Mouse (Mus musculus): Measurements from ENCODE around the gene Bdh1. TPM values are rescaled to one million over a fixed set of nuclear protein-coding genes. Genes with fewer than 3 reads are reported as not detected.
"Not testable (repeated sequence)": the region's sequence is repeated elsewhere in the genome, so short reads cannot be mapped to it uniquely, and the experiment has no call there.

The Bdh1 gene
- total RNA-seq, 4 experiments from 2014 or later: 71.2 to 114 (median 102) TPM

- no peak for DNase-seq (ENCODE audit: low spot score in 2 of 2)
These were observed 40.1 kb downstream of the Bdh1 start for GRCm38 (mm10) chr16:31462113-31462687.

DNA sequence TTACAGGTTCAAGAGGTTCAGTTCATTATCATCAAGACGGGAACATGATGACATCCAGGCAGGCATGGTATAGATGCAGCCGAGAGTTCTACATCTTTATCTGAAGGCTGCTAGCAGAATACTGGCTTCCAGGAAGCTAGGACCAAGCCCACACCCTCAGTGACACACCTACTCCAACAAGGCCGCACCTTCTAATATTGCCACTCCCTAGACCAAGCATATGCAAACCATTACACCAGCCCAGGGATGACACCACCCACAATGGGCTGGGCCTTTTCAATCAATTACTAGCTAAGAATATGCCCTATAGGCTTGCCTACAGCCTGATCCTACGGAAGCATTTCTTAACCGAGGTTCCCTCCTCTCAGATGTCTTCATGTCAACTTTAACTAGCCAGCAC, 42.9 kb downstream of the Bdh1 start:
- no peak for DNase-seq (ENCODE audit: low spot score in 2 of 2)

DNA sequence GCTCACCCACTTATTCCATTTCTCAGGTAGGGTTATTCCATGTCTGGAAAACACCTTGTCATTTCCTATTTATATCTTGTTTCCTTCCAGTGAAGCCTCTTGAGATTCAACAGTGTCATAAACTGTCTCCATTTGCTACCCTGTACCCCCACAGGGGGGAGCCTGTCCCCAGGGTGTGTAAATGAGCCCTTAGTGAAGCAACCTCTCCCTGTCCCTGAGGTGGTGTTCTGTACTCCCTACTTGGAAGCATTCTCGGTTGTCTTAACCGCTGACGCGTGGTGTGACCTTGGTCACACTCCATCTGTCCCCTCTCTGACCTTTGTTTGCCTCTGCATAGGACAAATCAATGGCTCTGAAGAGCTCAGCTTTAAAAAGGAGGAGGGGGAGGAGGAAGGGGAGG, 43.5 kb downstream of the Bdh1 start:
- DNase-seq (ENCODE audit: low spot score in 2 of 2): peak in 1 of 2 experiments; percentile 69

DNA sequence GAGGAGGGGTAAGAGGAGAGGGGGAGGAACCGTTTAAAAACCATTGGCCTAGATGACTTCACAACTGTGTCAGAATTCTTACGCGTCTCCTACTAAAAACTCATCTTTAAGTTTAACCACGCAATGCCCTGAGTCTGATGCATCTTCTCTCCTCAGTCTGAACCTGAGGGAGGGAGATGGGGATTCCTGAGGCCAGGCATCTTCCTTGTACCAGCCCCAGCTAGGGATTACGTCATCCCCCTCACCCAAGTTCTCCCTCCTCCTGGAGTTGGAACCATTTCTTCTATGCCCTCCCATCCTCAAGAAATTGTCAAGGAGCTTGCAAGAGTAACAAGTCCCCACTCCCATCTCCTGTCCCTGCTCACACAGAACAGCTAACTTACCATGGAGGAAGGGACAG, 44.0 kb downstream of the Bdh1 start:
- no peak for DNase-seq (ENCODE audit: low spot score in 2 of 2)

DNA sequence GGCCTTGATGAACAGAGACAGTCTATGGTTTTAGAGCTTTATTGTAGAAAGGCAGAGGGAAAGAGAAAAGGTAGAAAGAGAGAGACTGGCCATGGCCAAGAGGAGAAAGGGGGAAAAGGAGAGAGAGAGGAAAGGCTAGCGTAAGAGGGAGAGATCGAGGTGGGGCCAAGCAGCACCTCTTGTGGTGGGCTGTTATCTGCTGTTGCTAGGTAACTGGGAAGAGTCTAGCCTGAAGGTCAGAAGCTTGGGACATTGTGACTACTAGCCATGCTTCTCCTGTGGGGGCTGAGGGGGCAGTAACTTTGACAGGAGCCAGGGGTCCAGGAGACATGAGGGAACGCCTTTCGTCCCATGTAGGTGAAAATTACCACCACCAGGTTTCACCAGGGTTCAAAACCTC, 48.7 kb downstream of the Bdh1 start:
- DNase-seq (ENCODE audit: low spot score in 2 of 2): not testable (repeated sequence)

DNA sequence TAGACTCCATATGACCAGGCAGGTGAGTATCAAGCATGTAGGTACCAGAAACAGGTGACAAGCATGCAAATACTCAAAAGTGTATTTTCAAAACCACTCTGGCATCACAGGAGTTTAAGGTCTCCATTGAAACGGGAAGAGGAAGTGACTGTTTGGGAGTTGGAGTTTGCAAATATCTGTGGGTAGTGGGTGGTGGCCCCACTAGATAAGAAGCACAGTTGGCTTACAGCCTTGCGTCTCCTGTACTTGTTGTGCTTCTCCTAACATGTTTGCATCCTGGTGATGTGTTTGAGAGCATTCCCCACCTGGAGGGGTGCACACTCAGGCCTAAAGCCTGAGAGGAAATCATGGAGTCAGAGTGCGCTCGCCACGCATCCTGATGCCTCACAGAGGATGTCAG, 49.9 kb downstream of the Bdh1 start:
- no peak for DNase-seq (ENCODE audit: low spot score in 2 of 2)

DNA sequence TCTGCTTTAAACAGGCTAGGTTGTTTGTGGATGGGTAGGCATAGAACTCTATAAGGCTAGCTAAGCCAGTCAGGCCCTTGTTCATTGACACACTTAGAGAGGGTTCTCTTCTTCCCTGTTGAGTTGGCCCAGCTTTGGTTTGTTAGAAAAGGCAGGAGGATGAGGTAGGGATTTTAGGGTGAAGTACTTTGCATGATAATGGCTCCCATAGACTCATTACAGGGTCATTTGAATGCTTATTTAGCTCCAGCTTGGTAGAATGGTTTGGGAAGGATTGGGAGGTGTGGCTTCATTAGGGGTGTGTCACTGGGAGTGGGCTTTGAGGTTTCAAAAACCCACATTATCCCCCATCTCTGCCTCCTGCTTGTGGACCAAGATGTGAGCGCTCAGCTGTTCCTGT, 51.1 kb downstream of the Bdh1 start:
- no peak for DNase-seq (ENCODE audit: low spot score in 2 of 2)

- no peak for DNase-seq (ENCODE audit: low spot score in 2 of 2)
These were observed 53.3 kb downstream of the Bdh1 start for GRCm38 (mm10) chr16:31475123-31475968.

- no peak for DNase-seq (ENCODE audit: low spot score in 2 of 2)
These were observed 55.0 kb downstream of the Bdh1 start for GRCm38 (mm10) chr16:31476872-31477603.

DNA sequence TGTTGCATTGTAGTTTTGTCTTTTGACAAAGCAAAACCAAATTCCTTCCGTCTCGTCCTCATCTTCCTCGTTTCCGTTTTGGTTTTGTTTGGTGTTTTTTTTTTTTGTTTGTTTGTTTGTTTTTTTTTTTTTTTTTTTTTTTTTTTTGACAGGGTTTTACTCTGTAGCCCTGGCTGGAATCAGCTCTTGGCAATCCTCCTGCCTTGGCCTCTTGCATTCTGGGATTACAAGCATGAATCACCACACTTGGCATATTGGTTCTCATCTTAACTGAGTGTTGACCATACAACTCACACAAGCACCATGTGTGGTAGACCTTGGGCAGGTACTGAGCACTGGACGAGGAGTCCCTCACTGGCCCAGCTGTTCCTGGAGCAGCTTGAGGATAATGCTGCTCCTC, 63.3 kb downstream of the Bdh1 start:
- no peak for DNase-seq (ENCODE audit: low spot score in 2 of 2)

DNA sequence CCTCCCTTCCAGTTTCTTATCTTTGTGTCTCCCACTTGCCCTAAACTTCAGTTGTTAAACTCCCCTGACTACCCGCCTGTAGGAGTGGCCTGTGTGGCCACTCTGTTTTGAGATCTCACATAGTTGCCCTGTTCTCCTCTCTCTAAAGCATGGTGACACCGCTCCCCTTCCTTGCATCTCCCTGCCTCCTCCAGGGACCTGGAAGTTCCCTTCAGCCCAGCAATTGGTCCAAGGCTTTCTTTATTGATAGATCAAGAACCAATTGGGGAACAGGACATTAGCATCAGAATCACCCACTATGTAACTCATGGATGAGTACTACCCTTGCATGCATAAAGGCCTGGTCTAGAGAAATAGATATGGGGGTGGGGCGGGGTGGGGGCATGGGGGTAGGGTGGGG, 65.2 kb downstream of the Bdh1 start:
- no peak for DNase-seq (ENCODE audit: low spot score in 2 of 2)

DNA sequence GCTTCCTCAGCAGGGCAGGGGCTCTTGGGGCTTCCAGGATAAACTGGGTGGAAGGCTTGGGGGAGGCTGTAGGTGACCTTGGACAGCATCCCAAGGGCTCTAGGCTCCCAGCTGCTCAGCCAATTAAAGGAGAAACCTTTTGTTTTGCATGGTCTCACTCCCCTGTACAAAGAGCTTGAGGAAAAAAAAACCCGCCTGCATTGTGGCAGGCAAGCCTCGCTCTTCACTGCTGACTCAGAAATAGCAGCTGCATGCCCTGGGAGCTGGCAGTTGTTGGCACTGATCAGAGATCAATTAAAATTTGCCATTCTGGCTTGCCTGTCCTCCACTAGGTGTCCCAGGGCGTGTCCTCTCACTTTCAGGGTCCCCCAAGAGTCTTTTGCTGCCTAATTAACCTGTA, 67.0 kb downstream of the Bdh1 start:
- no peak for DNase-seq (ENCODE audit: low spot score in 2 of 2)

DNA sequence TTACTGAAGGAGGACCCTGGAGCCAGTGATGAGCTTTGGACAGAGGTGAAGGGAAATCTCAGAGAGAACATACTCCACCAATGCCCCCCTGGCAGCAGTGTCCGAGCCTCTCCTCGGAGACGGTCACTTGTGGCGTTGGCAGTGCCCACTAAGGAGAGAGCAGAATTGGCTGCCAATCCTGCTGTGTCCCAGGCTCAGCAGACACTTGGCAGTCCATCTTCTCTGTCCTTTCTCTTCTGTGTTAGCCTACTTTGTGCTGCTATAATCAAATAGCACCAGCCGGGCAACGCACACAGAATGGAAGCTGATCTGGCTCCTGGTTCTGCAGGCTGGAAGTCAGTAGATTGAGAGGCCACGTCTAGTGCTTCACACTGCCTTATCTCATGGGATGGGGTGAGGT, 68.9 kb downstream of the Bdh1 start:
- DNase-seq (ENCODE audit: low spot score in 2 of 2): no peak

DNA sequence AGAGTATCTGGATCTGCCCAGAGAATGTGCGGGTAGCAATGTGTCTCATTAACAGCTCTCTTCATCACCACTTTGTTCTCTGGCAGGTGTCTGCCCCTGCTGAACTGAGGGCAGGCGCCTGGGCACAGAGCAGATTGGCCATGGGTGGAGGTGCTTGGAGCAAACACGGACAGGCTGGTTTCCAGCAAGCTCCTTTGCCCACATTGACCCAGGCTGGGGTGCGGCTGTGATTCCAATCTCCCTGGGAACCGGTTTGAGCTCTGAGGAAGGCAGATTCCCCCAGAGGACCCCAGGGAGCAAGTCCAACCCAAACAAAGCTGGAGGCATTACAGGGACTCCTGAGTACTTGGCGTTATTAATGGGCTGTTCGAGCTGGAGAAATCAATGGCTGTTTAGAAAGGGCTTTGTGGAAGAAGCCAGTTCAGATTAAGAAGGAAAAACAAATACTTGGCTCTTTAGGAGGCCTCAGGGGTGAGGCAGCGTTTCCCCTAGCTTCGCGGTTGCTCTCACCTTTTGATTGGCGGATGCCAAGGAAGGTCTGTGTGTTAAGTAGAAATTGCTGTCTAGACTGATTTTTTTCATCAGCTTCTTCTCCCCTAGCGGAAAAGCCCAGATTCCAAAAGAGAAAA, 71.0 kb downstream of the Bdh1 start:
- DNase-seq (ENCODE audit: low spot score in 2 of 2): no peak

GRCm38 (mm10) chr16:31493550-31493965, 71.5 kb downstream of the Bdh1 start:
- no peak for DNase-seq (ENCODE audit: low spot score in 2 of 2)

- peak; percentile 66 to 84 for DNase-seq (ENCODE audit: low spot score in 2 of 2)
These were observed 71.9 kb downstream of the Bdh1 start for GRCm38 (mm10) chr16:31493991-31494390.

DNA sequence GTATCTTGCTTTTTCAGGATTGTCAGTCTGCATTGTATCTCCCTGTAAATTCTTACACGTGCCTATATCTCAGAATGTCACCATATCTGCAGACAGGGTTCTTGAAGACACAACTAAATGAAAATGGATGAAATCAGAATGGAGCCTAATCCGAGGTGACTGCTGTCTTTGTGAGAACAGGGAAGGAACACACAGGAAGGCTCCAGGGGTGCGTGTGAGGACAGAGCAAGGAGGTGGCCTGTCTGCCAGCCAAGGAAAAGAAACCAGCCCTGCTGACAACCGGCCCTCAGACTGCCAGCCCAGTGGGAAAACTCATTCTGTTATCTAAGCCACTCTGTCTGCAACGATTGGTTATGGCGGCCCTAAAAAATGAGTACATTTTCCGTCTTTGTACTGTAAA, 73.3 kb downstream of the Bdh1 start:
- no peak for DNase-seq (ENCODE audit: low spot score in 2 of 2)

DNA sequence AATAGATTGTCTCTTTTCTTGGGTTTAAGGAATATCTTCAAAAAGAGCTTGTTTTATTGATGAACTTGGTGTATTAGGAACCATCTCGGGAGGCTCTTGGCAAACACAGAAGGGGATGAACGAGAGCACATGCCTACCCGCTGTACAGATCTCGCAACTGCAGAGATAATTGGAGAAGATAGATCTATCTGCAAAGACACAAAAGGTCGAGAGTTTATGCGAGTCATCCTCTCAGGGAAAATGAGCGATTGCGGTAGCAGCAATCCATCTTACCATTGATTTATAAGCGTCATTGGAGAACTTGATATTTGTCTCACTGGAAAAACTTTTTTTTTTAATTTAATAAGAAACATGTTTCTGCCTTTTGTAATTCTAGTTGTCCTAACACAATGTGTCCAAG, 73.7 kb downstream of the Bdh1 start:
- DNase-seq (ENCODE audit: low spot score in 2 of 2): no peak

DNA sequence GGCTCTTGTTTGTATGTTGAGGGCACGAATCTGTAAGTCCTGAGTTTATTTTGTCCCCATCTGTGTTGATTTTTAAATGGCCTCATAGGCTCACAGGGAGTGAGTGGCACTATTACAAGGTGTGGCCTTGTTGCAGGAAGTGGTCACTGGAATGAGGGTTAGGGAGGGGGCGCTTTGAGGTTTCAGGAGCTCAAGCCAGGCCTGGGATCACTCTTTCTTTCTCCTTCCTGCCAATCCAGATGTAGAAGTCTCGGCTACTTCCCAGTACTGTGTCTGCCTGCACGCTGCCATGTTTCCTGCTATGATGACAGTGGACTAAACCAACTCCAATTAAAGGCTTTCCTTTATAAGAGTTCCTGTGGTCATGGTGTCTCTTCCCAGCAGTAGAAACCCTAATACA, 76.3 kb downstream of the Bdh1 start:
- no peak for DNase-seq (ENCODE audit: low spot score in 2 of 2)

GRCm38 (mm10) chr16:31499021-31499420, 76.9 kb downstream of the Bdh1 start:
- DNase-seq (ENCODE audit: low spot score in 2 of 2): no peak

DNA sequence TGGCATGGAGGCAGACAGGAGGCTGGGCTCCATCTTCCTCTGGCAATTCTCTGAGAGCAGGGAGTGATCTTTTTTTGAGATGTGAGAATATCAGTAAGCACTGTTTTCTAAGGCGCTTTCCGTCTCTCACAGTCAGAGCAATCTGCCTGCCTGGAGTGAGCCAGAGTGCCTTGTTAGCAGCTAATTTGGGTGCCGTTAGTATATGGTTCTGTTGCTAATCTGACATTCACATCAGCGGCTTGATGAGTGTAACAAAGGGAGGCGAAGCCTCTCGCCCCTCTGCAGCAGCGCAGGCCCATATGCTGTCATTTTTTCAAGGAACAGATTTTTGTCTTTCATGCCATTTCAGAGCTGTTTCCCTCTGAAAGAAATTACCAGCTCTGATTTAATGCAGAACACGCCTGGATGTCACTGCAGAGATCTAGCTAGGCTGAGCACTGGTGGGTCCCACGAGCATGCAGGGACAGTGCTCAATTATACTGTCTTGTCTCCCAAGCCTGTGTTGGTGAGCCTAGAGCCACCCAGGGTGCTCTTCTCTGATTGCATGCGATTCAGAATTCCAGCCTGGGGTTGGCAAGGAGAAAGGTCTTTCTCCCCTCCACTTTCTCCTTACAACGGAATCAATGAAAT, 77.7 kb downstream of the Bdh1 start:
- DNase-seq (ENCODE audit: low spot score in 2 of 2): peak; percentile 66 to 78

DNA sequence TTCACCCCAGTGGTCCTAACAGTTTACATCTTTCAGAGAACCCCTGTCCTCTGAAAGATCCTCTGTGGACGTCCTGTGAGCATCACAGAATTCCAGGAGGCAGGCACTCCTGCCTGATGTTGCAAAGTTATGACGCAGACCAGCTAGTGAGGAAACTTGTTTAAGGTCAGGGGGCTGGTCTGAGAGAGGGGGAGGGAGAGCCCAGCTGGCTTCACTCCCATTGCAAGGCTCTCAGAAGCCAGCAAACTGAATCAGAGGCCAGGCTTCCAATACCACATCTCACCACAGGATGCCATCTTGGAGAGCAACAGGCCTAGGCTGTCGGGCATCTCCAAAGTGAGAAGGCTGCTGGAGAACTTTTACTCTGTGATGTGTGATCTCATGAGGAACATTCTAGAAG, 78.5 kb downstream of the Bdh1 start:
- DNase-seq (ENCODE audit: low spot score in 2 of 2): no peak

Data from layer of hippocampus, adult 8-10 months (tissue).